Mouse (Mus musculus): Measurements from ENCODE around the gene Zfp503.

DNA sequence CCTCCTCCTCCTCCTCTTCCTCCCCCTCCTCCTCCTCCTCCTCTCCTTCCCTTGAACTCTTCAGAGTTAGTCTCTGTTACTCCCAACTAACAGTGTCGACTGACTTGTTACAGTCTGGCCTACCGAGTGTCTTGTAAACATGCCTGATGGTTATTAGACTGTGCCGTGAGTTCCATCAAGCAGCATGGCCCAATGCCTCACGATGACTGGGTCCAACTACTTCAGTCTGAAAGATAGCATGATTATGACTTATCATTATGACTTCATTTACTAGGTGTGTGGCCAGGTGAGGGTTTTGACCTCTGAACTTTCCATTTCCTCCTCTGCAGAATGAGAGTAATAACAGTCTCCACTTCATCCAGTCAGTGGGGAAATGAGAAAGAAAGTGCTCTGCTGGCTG, 14.2 kb upstream of the Zfp503 start:
- TF ChIP-seq MAFK (IDR thresholded peaks at IDR 0.05; ENCODE audit: insufficient replicate concordance, low read length), result no peak
- TF ChIP-seq CTCF (conservative IDR thresholded peaks at IDR 0.05 in 1 of 2, IDR thresholded peaks at IDR 0.05 in 1 of 2; ENCODE audit: low read depth in 2 of 2, low read length in 2 of 2), result no peak
- no peak for TF ChIP-seq POLR2A (IDR thresholded peaks at IDR 0.05; ENCODE audit: low read depth, low read length)
- TF ChIP-seq RCOR1 (conservative IDR thresholded peaks at IDR 0.05; ENCODE audit: low read depth, low read length), result no peak
- no peak for TF ChIP-seq ZC3H11A (IDR thresholded peaks at IDR 0.05; ENCODE audit: low read depth, low read length)
- TF ChIP-seq ZNF384 (IDR thresholded peaks at IDR 0.05; ENCODE audit: low read depth, low read length), result no peak
- no peak for TF ChIP-seq E2F4 (IDR thresholded peaks at IDR 0.05; ENCODE audit: insufficient replicate concordance, low read depth, low read length)
- TF ChIP-seq CHD2 (IDR thresholded peaks at IDR 0.05; ENCODE audit: low read length), result no peak
- no peak for TF ChIP-seq POLR2AphosphoS2 (IDR thresholded peaks at IDR 0.05; ENCODE audit: low read depth, low read length)
